Mouse (Mus musculus) erythroid progenitor cell, adult 5-6 weeks (primary cell): ENCODE results near the gene Tnfaip8l1. TPM values are rescaled to one million over a fixed set of nuclear protein-coding genes. Genes with fewer than 3 reads are reported as not detected.

Source experiments
- ATAC-seq: replicated peaks from 2 replicates; pipeline ENCODE4 v1.8.0; 2016; ENCODE audit warnings: moderate number of reproducible peaks, mild to moderate bottlenecking, moderate TSS enrichment, inconsistent platforms; ENCODE audit not compliant: poor library complexity, low FRiP score, severe bottlenecking
- total RNA-seq, 2 experiments: library from RNA; stranded (forward) in 1 of 2; stranded (reverse) in 1 of 2; fragments of 150-400 nt in 1 of 2; fragments of 186-747, 209-891 nt in 1 of 2; gene quantifications; 2 replicates each; pipeline versions ENCODE4 v1.2.3 to v1.2.4; 2015 to 2017; ENCODE audit warnings: low replicate concordance in 2 of 2

The Tnfaip8l1 gene
- total RNA-seq, 2 experiments from 2014 or later: 1.3 to 1.6 TPM

GRCm38 (mm10) chr17:56136558-56136957 is 25.7 kb upstream of the Tnfaip8l1 start:
- ATAC-seq: no peak

- ATAC-seq: no peak
Observed at GRCm38 (mm10) chr17:56137839-56138613, 24.3 kb upstream of the Tnfaip8l1 start.

GRCm38 (mm10) chr17:56139355-56139754 is 22.9 kb upstream of the Tnfaip8l1 start:
- no peak for ATAC-seq

- no peak for ATAC-seq
Observed at GRCm38 (mm10) chr17:56139858-56140595, 22.2 kb upstream of the Tnfaip8l1 start, which contains the start of gene Sema6b. Gene Sema6b, minus strand, starts transcription at chr17:56140343.

- no peak for ATAC-seq
Observed at GRCm38 (mm10) chr17:56141702-56142605, 20.3 kb upstream of the Tnfaip8l1 start.

- ATAC-seq: no peak
Observed at GRCm38 (mm10) chr17:56144546-56144945, 17.7 kb upstream of the Tnfaip8l1 start.

GRCm38 (mm10) chr17:56146131-56146530 is 16.1 kb upstream of the Tnfaip8l1 start:
- ATAC-seq: no peak

- ATAC-seq: no peak
Observed at GRCm38 (mm10) chr17:56147420-56147819, 14.9 kb upstream of the Tnfaip8l1 start.

GRCm38 (mm10) chr17:56148280-56148679 is 14.0 kb upstream of the Tnfaip8l1 start:
- no peak for ATAC-seq

- ATAC-seq: 0 out of 2 replicates have a peak, but pooled peaks have one; percentile 21
Observed at GRCm38 (mm10) chr17:56148790-56149618, 13.3 kb upstream of the Tnfaip8l1 start.

- no peak for ATAC-seq
Observed at GRCm38 (mm10) chr17:56149897-56150296, 12.4 kb upstream of the Tnfaip8l1 start.

GRCm38 (mm10) chr17:56153643-56154042 is 8.6 kb upstream of the Tnfaip8l1 start:
- ATAC-seq: no peak

GRCm38 (mm10) chr17:56159729-56160128 is 2.5 kb upstream of the Tnfaip8l1 start:
- ATAC-seq: no peak

- no peak for ATAC-seq
Observed at GRCm38 (mm10) chr17:56163523-56164102, 1.3 kb downstream of the Tnfaip8l1 start.

- no peak for ATAC-seq
Observed at GRCm38 (mm10) chr17:56164510-56164909, 2.2 kb downstream of the Tnfaip8l1 start.

GRCm38 (mm10) chr17:56165671-56166070 is 3.4 kb downstream of the Tnfaip8l1 start:
- ATAC-seq: no peak

- no peak for ATAC-seq
Observed at GRCm38 (mm10) chr17:56169830-56170229, 7.6 kb downstream of the Tnfaip8l1 start.

GRCm38 (mm10) chr17:56170636-56171035 is 8.4 kb downstream of the Tnfaip8l1 start:
- ATAC-seq: no peak

GRCm38 (mm10) chr17:56171456-56171855 is 9.2 kb downstream of the Tnfaip8l1 start:
- no peak for ATAC-seq
